In genomic region chr11:46272058-46272681, GRCm38 (mm10) we compare ENCODE assay signal across 24 mouse cellular contexts. TPM values are rescaled to one million over a fixed set of nuclear protein-coding genes. Genes with fewer than 3 reads are reported as not detected.
DNase-seq lines count a peak whose midpoint lies in the region; ATAC-seq and TF ChIP-seq lines count a peak whose summit lies in the region.
"Had no signal": no experiment of that assay in that cellular context is flagged by ENCODE, and none has a peak within 500 bp of the region (broad histone marks: within the 10 kb centered on the region; RNA-seq: fewer than 3 reads in every experiment).

No protein-coding gene starts in this region.

- no peaks in the 10 kb centered on the region for H3K9me3 ChIP-seq in hindbrain, embryonic 13.5 days
- H3K9me3 ChIP-seq in hindbrain, embryonic 16.5 days (ENCODE audit: control insufficient read depth, low read length), result no peaks in the 10 kb centered on the region
- no peaks in the 10 kb centered on the region for H3K9me3 ChIP-seq in midbrain, postnatal 0 days (ENCODE audit: low read length)
- no peaks in the 10 kb centered on the region for H3K9me3 ChIP-seq in midbrain, embryonic 10.5 days (replicated peaks)
- H3K9me3 ChIP-seq: embryonic facial prominence, embryonic 10.5 days; embryonic facial prominence, embryonic 12.5 days; forebrain, embryonic 13.5 days; forebrain, embryonic 15.5 days; G1E had no signal

- DNase-seq in adrenal gland, postnatal 14 days, result peak; percentile 2
- DNase-seq in adrenal gland, postnatal 10 days, result no peak
- DNase-seq in midbrain, postnatal 0 days (ENCODE audit: low spot score), result no peak
- no peak for DNase-seq in midbrain, embryonic 10.5 days (ENCODE audit: low spot score)
- DNase-seq in A20 (ENCODE audit: low read depth, low spot score), result peak; percentile 48
- DNase-seq in retina, postnatal 1 day, result no peak
- DNase-seq: adrenal gland, adult 8-10 months; adrenal gland, postnatal 36 days; cerebellum, adult 11-12 months; cerebellum, adult 2 months; cerebellum, adult 9-10 months; cerebellum, postnatal 10 days; cerebellum, postnatal 25 days; forebrain, postnatal 0 days had no signal

- H3K36me3 ChIP-seq in hindbrain, embryonic 13.5 days, result peaks cover 84% of the 10 kb centered on the region
- H3K36me3 ChIP-seq in hindbrain, embryonic 16.5 days (ENCODE audit: control insufficient read depth, insufficient read depth, low read length), result peaks cover 41% of the 10 kb centered on the region
- peaks cover 73% of the 10 kb centered on the region for H3K36me3 ChIP-seq in midbrain, postnatal 0 days (ENCODE audit: insufficient read depth, low read length)
- H3K36me3 ChIP-seq in midbrain, embryonic 10.5 days, result peaks cover 50% of the 10 kb centered on the region
- H3K36me3 ChIP-seq: embryonic facial prominence, embryonic 12.5 days had no signal

- H3K27me3 ChIP-seq in hindbrain, embryonic 13.5 days, result no peaks in the 10 kb centered on the region
- H3K27me3 ChIP-seq in hindbrain, embryonic 16.5 days (replicated peaks; ENCODE audit: control insufficient read depth, insufficient read depth, low read length), result no peaks in the 10 kb centered on the region
- H3K27me3 ChIP-seq in midbrain, postnatal 0 days (ENCODE audit: insufficient read depth, low read length), result no peaks in the 10 kb centered on the region
- H3K27me3 ChIP-seq in midbrain, embryonic 10.5 days (ENCODE audit: low read depth, poor library complexity, severe bottlenecking), result no peaks in the 10 kb centered on the region
- H3K27me3 ChIP-seq: embryonic facial prominence, embryonic 12.5 days; forebrain, embryonic 13.5 days; forebrain, embryonic 15.5 days; Patski had no signal

- H3K4me1 ChIP-seq in hindbrain, embryonic 13.5 days (replicated peaks), result no peaks in the 10 kb centered on the region
- H3K4me1 ChIP-seq in hindbrain, embryonic 16.5 days (ENCODE audit: control insufficient read depth, insufficient read depth, low read depth, low read length), result no peaks in the 10 kb centered on the region
- H3K4me1 ChIP-seq in midbrain, postnatal 0 days (ENCODE audit: insufficient read depth, low read length), result no peaks in the 10 kb centered on the region
- H3K4me1 ChIP-seq in midbrain, embryonic 10.5 days, result no peaks in the 10 kb centered on the region
- H3K4me1 ChIP-seq: embryonic facial prominence, embryonic 12.5 days; forebrain, embryonic 13.5 days; forebrain, embryonic 15.5 days had no signal

- ATAC-seq in hindbrain, embryonic 13.5 days (ENCODE audit: low FRiP score), result no peak
- ATAC-seq in hindbrain, embryonic 16.5 days, result no peak
- ATAC-seq in midbrain, postnatal 0 days (ENCODE audit: low FRiP score), result no peak
- ATAC-seq: activated CD4-positive, CD25-positive, alpha-beta regulatory T cell, adult 4 months; forebrain, embryonic 13.5 days; forebrain, embryonic 15.5 days; forebrain, postnatal 0 days; Patski had no signal

- H3K27ac ChIP-seq in hindbrain, embryonic 13.5 days, result no peak overlapping the region
- no peak overlapping the region for H3K27ac ChIP-seq in hindbrain, embryonic 16.5 days (ENCODE audit: low read depth, low read length)
- no peak overlapping the region for H3K27ac ChIP-seq in midbrain, postnatal 0 days (ENCODE audit: low read depth, low read length)
- no peak overlapping the region for H3K27ac ChIP-seq in midbrain, embryonic 10.5 days (replicated peaks)
- H3K27ac ChIP-seq: embryonic facial prominence, embryonic 10.5 days; embryonic facial prominence, embryonic 12.5 days; forebrain, embryonic 13.5 days; forebrain, embryonic 15.5 days had no signal

- H3K4me2 ChIP-seq in hindbrain, embryonic 13.5 days, result no peak overlapping the region
- H3K4me2 ChIP-seq in hindbrain, embryonic 16.5 days (ENCODE audit: low read length), result no peak overlapping the region
- no peak overlapping the region for H3K4me2 ChIP-seq in midbrain, postnatal 0 days (ENCODE audit: low read depth, low read length, poor library complexity, severe bottlenecking)
- H3K4me2 ChIP-seq: embryonic facial prominence, embryonic 12.5 days; forebrain, embryonic 13.5 days; forebrain, embryonic 15.5 days had no signal

- 71% methylated on average over 8 of the region's 8 CpGs for WGBS in hindbrain, embryonic 13.5 days
- WGBS in hindbrain, embryonic 16.5 days, result 71% methylated on average over 8 of the region's 8 CpGs
- 63% methylated on average over 8 of the region's 8 CpGs for WGBS in midbrain, postnatal 0 days
- 76% methylated on average over 8 of the region's 8 CpGs for WGBS in midbrain, embryonic 10.5 days

- no peak overlapping the region for H3K4me3 ChIP-seq in hindbrain, embryonic 13.5 days
- H3K4me3 ChIP-seq in hindbrain, embryonic 16.5 days (ENCODE audit: low read length), result no peak overlapping the region
- H3K4me3 ChIP-seq in midbrain, postnatal 0 days (ENCODE audit: low read depth, low read length), result no peak overlapping the region
- H3K4me3 ChIP-seq in midbrain, embryonic 10.5 days, result no peak overlapping the region
- H3K4me3 ChIP-seq: embryonic facial prominence, embryonic 10.5 days; embryonic facial prominence, embryonic 12.5 days; forebrain, embryonic 13.5 days; forebrain, embryonic 15.5 days had no signal

- 0 out of 2 replicates have a peak overlapping the region, but pooled peaks have one; percentile 13 for H3K9ac ChIP-seq in hindbrain, embryonic 13.5 days
- H3K9ac ChIP-seq in hindbrain, embryonic 16.5 days (ENCODE audit: low read depth, low read length), result no peak overlapping the region; the same call in 1 of the 2 replicates
- H3K9ac ChIP-seq in midbrain, postnatal 0 days (replicated peaks; ENCODE audit: low read length, poor library complexity, severe bottlenecking), result 0 out of 2 replicates have a peak overlapping the region, but pooled peaks have one; percentile 4
- H3K9ac ChIP-seq: embryonic facial prominence, embryonic 12.5 days; forebrain, embryonic 13.5 days; forebrain, embryonic 15.5 days; forebrain, postnatal 0 days had no signal

- no peak for TF ChIP-seq CTCF in midbrain, postnatal 0 days (IDR thresholded peaks at IDR 0.05)

RNA-seq across cellular contexts. Expression of gene Fndc9, which starts 36.8 kb away (rescaled TPM):
- not detected in 2 replicates for total RNA-seq in adrenal gland, postnatal 14 days (2021)
- total RNA-seq in adrenal gland, postnatal 10 days (2021), result not detected
- polyA plus RNA-seq in hindbrain, embryonic 13.5 days (2015; fragmentation: Nextera tagmentation; extraction: Ambion mirVana), result 1.7 TPM in 2 replicates
- polyA plus RNA-seq in hindbrain, embryonic 16.5 days (2015; fragmentation: Nextera tagmentation; extraction: Ambion mirVana), result 2.7 and 3.8 TPM in 2 replicates
- 11.8 and 12.2 TPM in 2 replicates for total RNA-seq in midbrain, postnatal 0 days (2014; rRNA removed)
- 18.9 and 20.8 TPM in 2 replicates for polyA plus RNA-seq in midbrain, postnatal 0 days (2015; fragmentation: Nextera tagmentation; extraction: Ambion mirVana)
- 0.51 and 0.75 TPM in 2 replicates for polyA plus RNA-seq in midbrain, embryonic 10.5 days (2016; fragmentation: Nextera tagmentation; extraction: Ambion mirVana)
- total RNA-seq: adrenal gland, adult 18-20 months; adrenal gland, adult 8-10 months; adrenal gland, postnatal 36 days had no signal
- polyA plus RNA-seq: G1E had no signal

RNA-seq across cellular contexts. Expression of gene Cyfip2, which starts 40.5 kb away (rescaled TPM):
- 47.1 and 47.7 TPM in 2 replicates for total RNA-seq in adrenal gland, postnatal 14 days (2021)
- total RNA-seq in adrenal gland, postnatal 10 days (2021), result 10 to 100 TPM; 35.4 to 39.7 TPM
- 74.9 and 83.6 TPM in 2 replicates for polyA plus RNA-seq in hindbrain, embryonic 13.5 days (2015; fragmentation: Nextera tagmentation; extraction: Ambion mirVana)
- polyA plus RNA-seq in hindbrain, embryonic 16.5 days (2015; fragmentation: Nextera tagmentation; extraction: Ambion mirVana), result 92.0 and 103 TPM in 2 replicates
- 133 and 141 TPM in 2 replicates for total RNA-seq in midbrain, postnatal 0 days (2014; rRNA removed)
- 79.4 and 83.7 TPM in 2 replicates for polyA plus RNA-seq in midbrain, postnatal 0 days (2015; fragmentation: Nextera tagmentation; extraction: Ambion mirVana)
- polyA plus RNA-seq in midbrain, embryonic 10.5 days (2016; fragmentation: Nextera tagmentation; extraction: Ambion mirVana), result 20.4 and 27.9 TPM in 2 replicates

Comparison
In these comparisons a context has a peak if more than half of its experiments do, and no peak if none do; other contexts are left out.
1. DNase-seq: peak in adrenal gland, postnatal 14 days (single experiment) and A20 (single experiment); none in adrenal gland, postnatal 10 days (single experiment), midbrain, postnatal 0 days (single experiment), midbrain, embryonic 10.5 days (single experiment) and retina, postnatal 1 day (single experiment).